Mouse (Mus musculus): ENCODE data around the gene Creb5.

- TF ChIP-seq CTCF (IDR thresholded peaks at IDR 0.05; ENCODE audit: low read depth, low read length) (no peak), POLR2A (IDR thresholded peaks at IDR 0.05; ENCODE audit: insufficient read depth, low read length) (no peak)
Measured at GRCm38 (mm10) chr6:53572979-53573710, 286.1 kb downstream of the Creb5 start.

Measured in ES-Bruce4 (cell line).